8 mouse cellular contexts compared by ENCODE assay signal in genomic region chr5:142768352-142769267, GRCm38 (mm10). TPM values are rescaled to one million over a fixed set of nuclear protein-coding genes. Genes with fewer than 3 reads are reported as not detected.
DNase-seq lines count a peak whose midpoint lies in the region; ATAC-seq and TF ChIP-seq lines count a peak whose summit lies in the region.

No protein-coding gene starts in this region.

- 52% methylated on average over 10 of the region's 10 CpGs for WGBS in embryonic facial prominence, embryonic 10.5 days
- 47% methylated on average over 10 of the region's 10 CpGs for WGBS in hindbrain, embryonic 12.5 days
- 35% methylated on average over 10 of the region's 10 CpGs for WGBS in midbrain, postnatal 0 days

- DNase-seq in kidney, adult 18-20 months: peak; percentile 35
- no peak for DNase-seq in kidney, adult 11 months
- DNase-seq in embryonic facial prominence, embryonic 10.5 days (ENCODE audit: low spot score): peak; percentile 46
- DNase-seq in midbrain, postnatal 0 days (ENCODE audit: low spot score): no peak
- DNase-seq in layer of hippocampus, postnatal 10 days (ENCODE audit: low spot score in 2 of 2): no peak
- DNase-seq in thymus, postnatal 4 days: no peak
- no peak for DNase-seq in cerebellum, adult 9-11 months

- H3K9ac ChIP-seq in hindbrain, embryonic 12.5 days: no peak overlapping the region
- H3K9ac ChIP-seq in midbrain, postnatal 0 days (replicated peaks; ENCODE audit: low read length, poor library complexity, severe bottlenecking): peak overlapping the region; percentile 30; the same call in 1 of the 2 replicates

- no peak overlapping the region for H3K4me2 ChIP-seq in hindbrain, embryonic 12.5 days (replicated peaks)
- no peak overlapping the region for H3K4me2 ChIP-seq in midbrain, postnatal 0 days (ENCODE audit: low read depth, low read length, poor library complexity, severe bottlenecking)

- peak overlapping the region; percentile 46 for H3K27ac ChIP-seq in embryonic facial prominence, embryonic 10.5 days (replicated peaks)
- peak overlapping the region; percentile 71 for H3K27ac ChIP-seq in hindbrain, embryonic 12.5 days
- H3K27ac ChIP-seq in midbrain, postnatal 0 days (ENCODE audit: low read depth, low read length): peak overlapping the region; percentile 69

- no peaks in the 10 kb centered on the region for H3K27me3 ChIP-seq in embryonic facial prominence, embryonic 10.5 days (replicated peaks; ENCODE audit: low read depth, poor library complexity, severe bottlenecking)
- H3K27me3 ChIP-seq in hindbrain, embryonic 12.5 days: no peaks in the 10 kb centered on the region
- no peaks in the 10 kb centered on the region for H3K27me3 ChIP-seq in midbrain, postnatal 0 days (ENCODE audit: insufficient read depth, low read length)

- TF ChIP-seq CTCF in midbrain, postnatal 0 days (IDR thresholded peaks at IDR 0.05): no peak

- H3K4me3 ChIP-seq in embryonic facial prominence, embryonic 10.5 days: no peak overlapping the region
- no peak overlapping the region for H3K4me3 ChIP-seq in hindbrain, embryonic 12.5 days
- no peak overlapping the region for H3K4me3 ChIP-seq in midbrain, postnatal 0 days (ENCODE audit: low read depth, low read length)

- peaks cover 97% of the 10 kb centered on the region for H3K36me3 ChIP-seq in embryonic facial prominence, embryonic 10.5 days (replicated peaks)
- H3K36me3 ChIP-seq in hindbrain, embryonic 12.5 days: peaks cover 82% of the 10 kb centered on the region
- H3K36me3 ChIP-seq in midbrain, postnatal 0 days (ENCODE audit: insufficient read depth, low read length): peaks cover 54% of the 10 kb centered on the region

- no peaks in the 10 kb centered on the region for H3K9me3 ChIP-seq in embryonic facial prominence, embryonic 10.5 days
- no peaks in the 10 kb centered on the region for H3K9me3 ChIP-seq in hindbrain, embryonic 12.5 days (replicated peaks)
- H3K9me3 ChIP-seq in midbrain, postnatal 0 days (ENCODE audit: low read length): no peaks in the 10 kb centered on the region

- H3K4me1 ChIP-seq in embryonic facial prominence, embryonic 10.5 days: peaks cover 30% of the 10 kb centered on the region
- peaks cover 16% of the 10 kb centered on the region for H3K4me1 ChIP-seq in hindbrain, embryonic 12.5 days
- no peaks in the 10 kb centered on the region; the same call in 1 of the 2 replicates for H3K4me1 ChIP-seq in midbrain, postnatal 0 days (ENCODE audit: insufficient read depth, low read length)

- ATAC-seq in hindbrain, embryonic 12.5 days (ENCODE audit: low FRiP score): peak; percentile 45; the same call in 1 of the 2 replicates
- ATAC-seq in midbrain, postnatal 0 days (ENCODE audit: low FRiP score): no peak

RNA-seq across cellular contexts. Expression of gene Tnrc18, which starts 48.9 kb away (rescaled TPM):
- 21.8 and 26.5 TPM in 2 replicates for polyA plus RNA-seq in embryonic facial prominence, embryonic 10.5 days (2016; fragmentation: Nextera tagmentation; extraction: Ambion mirVana)
- polyA plus RNA-seq in hindbrain, embryonic 12.5 days (2016; fragmentation: Nextera tagmentation; extraction: Ambion mirVana): 72.8 and 73.7 TPM in 2 replicates
- 114 and 142 TPM in 2 replicates for total RNA-seq in midbrain, postnatal 0 days (2014; rRNA removed)
- polyA plus RNA-seq in midbrain, postnatal 0 days (2015; fragmentation: Nextera tagmentation; extraction: Ambion mirVana): 17.4 and 19.4 TPM in 2 replicates
- total RNA-seq in layer of hippocampus, postnatal 10 days (2021): 100 to 1,000 TPM; 197 to 220 TPM

Comparison
In these comparisons a context has a peak if more than half of its experiments do, and no peak if none do; other contexts are left out.
1. DNase-seq: peak in kidney, adult 18-20 months (single experiment) and embryonic facial prominence, embryonic 10.5 days (single experiment); none in kidney, adult 11 months (single experiment), midbrain, postnatal 0 days (single experiment), layer of hippocampus, postnatal 10 days (0 of 2), thymus, postnatal 4 days (single experiment) and cerebellum, adult 9-11 months (single experiment).
2. Peak in every context shown above with its lines, with median percentiles within 50 percentile points of each other: H3K27ac ChIP-seq.